Mouse (Mus musculus): Measurements from ENCODE around the gene Atxn2. TPM values are rescaled to one million over a fixed set of nuclear protein-coding genes. Genes with fewer than 3 reads are reported as not detected.

Atxn2 gene
- polyA plus RNA-seq, 2 experiments, result 19.3 to 24.1 TPM

- no peak for TF ChIP-seq EP300 (IDR thresholded peaks at IDR 0.05; ENCODE audit: low read depth)
- no peak for TF ChIP-seq CTCF (IDR thresholded peaks at IDR 0.05; ENCODE audit: low read depth)
- peaks cover 27 to 31% of the 10 kb centered on the region in 2 experiments for H3K4me1 ChIP-seq (replicated peaks; ENCODE audit: control insufficient read depth in 2 of 2, insufficient read depth in 2 of 2, low read length in 1 of 2)
These were observed 127.4 kb downstream of the Atxn2 start for GRCm38 (mm10) chr5:121838341-121839127.

GRCm38 (mm10) chr5:121839128-121839473 is 128.0 kb downstream of the Atxn2 start:
- no peak for ATAC-seq (ENCODE audit: insufficient read depth)
- no peaks in the 10 kb centered on the region for H3K36me3 ChIP-seq (replicated peaks; ENCODE audit: control insufficient read depth, insufficient read depth, low read depth)
- no peak for DNase-seq (ENCODE audit: low read depth in 3 of 3, low spot score in 3 of 3)
- H3K9me3 ChIP-seq (ENCODE audit: control insufficient read depth, low read length), result no peaks in the 10 kb centered on the region
- H3K27ac ChIP-seq, result no peak overlapping the region
- H3K4me1 ChIP-seq (replicated peaks; ENCODE audit: control insufficient read depth in 2 of 2, insufficient read depth in 2 of 2, low read length in 1 of 2), result peaks cover 28 to 31% of the 10 kb centered on the region in 2 experiments
- H3K4me2 ChIP-seq (ENCODE audit: low read depth), result peak overlapping the region; percentile 84
- WGBS (ENCODE audit: insufficient replicate concordance), result 26% methylated on average over 7 of the region's 7 CpGs
- H3K9ac ChIP-seq (replicated peaks), result peak overlapping the region; percentile 57; the same call in 1 of the 2 replicates
- H3K4me3 ChIP-seq (ENCODE audit: insufficient read depth in 1 of 2, low read depth in 2 of 2, low read length in 2 of 2), result peak overlapping the region in 1 of 2 experiments; percentile 80; a peak in 2 of 4 replicates
- H3K27me3 ChIP-seq (ENCODE audit: control insufficient read depth, insufficient read depth, low read length), result peaks cover 11% of the 10 kb centered on the region
- no peak for TF ChIP-seq CTCF (IDR thresholded peaks at IDR 0.05; ENCODE audit: low read depth)
- no peak for TF ChIP-seq EP300 (IDR thresholded peaks at IDR 0.05; ENCODE audit: low read depth)

More at GRCm38 (mm10) chr5:121838341-121839127, 127.4 kb downstream of the Atxn2 start:
- ATAC-seq (ENCODE audit: insufficient read depth) (no peak), DNase-seq (ENCODE audit: low read depth in 3 of 3, low spot score in 3 of 3) (no peak)
- Histone ChIP-seq H3K36me3 (replicated peaks; ENCODE audit: control insufficient read depth, insufficient read depth, low read depth) (no peaks in the 10 kb centered on the region), H3K9ac (replicated peaks) (peak overlapping the region; percentile 57), H3K9me3 (ENCODE audit: control insufficient read depth, low read length) (no peaks in the 10 kb centered on the region), H3K4me2 (ENCODE audit: low read depth) (peak overlapping the region; percentile 84), H3K27me3 (ENCODE audit: control insufficient read depth, insufficient read depth, low read length) (peaks cover 7% of the 10 kb centered on the region), H3K4me3 (ENCODE audit: insufficient read depth in 1 of 2, low read depth in 2 of 2, low read length in 2 of 2) (peak overlapping the region; percentile 41 to 80), H3K27ac (peak overlapping the region; percentile 36; the same call in 1 of the 2 replicates)
- WGBS (ENCODE audit: insufficient replicate concordance), result 2% methylated on average over 46 of the region's 46 CpGs

- no peak overlapping the region for H3K9ac ChIP-seq (replicated peaks)
- WGBS (ENCODE audit: insufficient replicate concordance), result 82% methylated on average over 9 of the region's 9 CpGs
- H3K4me3 ChIP-seq (ENCODE audit: insufficient read depth in 1 of 2, low read depth in 2 of 2, low read length in 2 of 2), result no peak overlapping the region
- no peak overlapping the region for H3K27ac ChIP-seq
- peaks cover 11% of the 10 kb centered on the region for H3K27me3 ChIP-seq (ENCODE audit: control insufficient read depth, insufficient read depth, low read length)
- TF ChIP-seq EP300 (IDR thresholded peaks at IDR 0.05; ENCODE audit: low read depth) (no peak), CTCF (IDR thresholded peaks at IDR 0.05; ENCODE audit: low read depth) (no peak)
- H3K36me3 ChIP-seq (replicated peaks; ENCODE audit: control insufficient read depth, insufficient read depth, low read depth), result no peaks in the 10 kb centered on the region
- no peaks in the 10 kb centered on the region for H3K9me3 ChIP-seq (ENCODE audit: control insufficient read depth, low read length)
- peaks cover 13 to 21% of the 10 kb centered on the region in 2 experiments for H3K4me1 ChIP-seq (replicated peaks; ENCODE audit: control insufficient read depth in 2 of 2, insufficient read depth in 2 of 2, low read length in 1 of 2)
- ATAC-seq (ENCODE audit: insufficient read depth) (no peak), DNase-seq (ENCODE audit: low read depth in 3 of 3, low spot score in 3 of 3) (no peak)
- H3K4me2 ChIP-seq (ENCODE audit: low read depth), result no peak overlapping the region
These were observed 130.4 kb downstream of the Atxn2 start for GRCm38 (mm10) chr5:121841516-121841915.

GRCm38 (mm10) chr5:121841973-121842372 is 130.8 kb downstream of the Atxn2 start:
- no peak for TF ChIP-seq CTCF (IDR thresholded peaks at IDR 0.05; ENCODE audit: low read depth)
- no peak for TF ChIP-seq EP300 (IDR thresholded peaks at IDR 0.05; ENCODE audit: low read depth)
- WGBS (ENCODE audit: insufficient replicate concordance), result 42% methylated on average over 10 of the region's 10 CpGs
- Histone ChIP-seq H3K9me3 (ENCODE audit: control insufficient read depth, low read length) (no peaks in the 10 kb centered on the region), H3K27ac (no peak overlapping the region), H3K4me2 (ENCODE audit: low read depth) (no peak overlapping the region; the same call in 1 of the 2 replicates), H3K36me3 (replicated peaks; ENCODE audit: control insufficient read depth, insufficient read depth, low read depth) (no peaks in the 10 kb centered on the region), H3K9ac (replicated peaks) (no peak overlapping the region), H3K4me3 (ENCODE audit: insufficient read depth in 1 of 2, low read depth in 2 of 2, low read length in 2 of 2) (no peak overlapping the region), H3K4me1 (replicated peaks; ENCODE audit: control insufficient read depth in 2 of 2, insufficient read depth in 2 of 2, low read length in 1 of 2) (peaks cover 13 to 19% of the 10 kb centered on the region in 2 experiments), H3K27me3 (ENCODE audit: control insufficient read depth, insufficient read depth, low read length) (peaks cover 11% of the 10 kb centered on the region)
- DNase-seq (ENCODE audit: low read depth in 3 of 3, low spot score in 3 of 3) (no peak), ATAC-seq (ENCODE audit: insufficient read depth) (no peak)

- Histone ChIP-seq H3K9ac (replicated peaks) (peak overlapping the region; percentile 44), H3K4me1 (replicated peaks; ENCODE audit: control insufficient read depth in 2 of 2, insufficient read depth in 2 of 2, low read length in 1 of 2) (peaks cover 12% of the 10 kb centered on the region in 2 experiments), H3K4me2 (ENCODE audit: low read depth) (peak overlapping the region; percentile 78), H3K9me3 (ENCODE audit: control insufficient read depth, low read length) (no peaks in the 10 kb centered on the region), H3K27ac (no peak overlapping the region), H3K36me3 (replicated peaks; ENCODE audit: control insufficient read depth, insufficient read depth, low read depth) (no peaks in the 10 kb centered on the region), H3K27me3 (ENCODE audit: control insufficient read depth, insufficient read depth, low read length) (peaks cover 11% of the 10 kb centered on the region), H3K4me3 (ENCODE audit: insufficient read depth in 1 of 2, low read depth in 2 of 2, low read length in 2 of 2) (peak overlapping the region; percentile 46 to 54)
- ATAC-seq (ENCODE audit: insufficient read depth), result peak; percentile 66
- DNase-seq (ENCODE audit: low read depth in 3 of 3, low spot score in 3 of 3), result no peak
- TF ChIP-seq EP300 (IDR thresholded peaks at IDR 0.05; ENCODE audit: low read depth) (no peak), CTCF (IDR thresholded peaks at IDR 0.05; ENCODE audit: low read depth) (peak; percentile 98)
- WGBS (ENCODE audit: insufficient replicate concordance), result under 1% methylated on average over 33 of the region's 33 CpGs
These were observed 131.6 kb downstream of the Atxn2 start for GRCm38 (mm10) chr5:121842665-121843118.
